Mouse (Mus musculus) CD4-positive, CD25-positive, alpha-beta regulatory T cell, adult 4 months (primary cell): ENCODE results near the gene Gm3854. TPM values are rescaled to one million over a fixed set of nuclear protein-coding genes. Genes with fewer than 3 reads are reported as not detected.
A peak's percentile ranks its signal among the peaks of the same experiment; 100 is the strongest.

Experiments
- ATAC-seq: one replicate; pipeline ENCODE4 v1.8.0; 2017
- polyA plus RNA-seq, 2 experiments: library from polyadenylated mRNA; unstranded; fragments of 100-300 nt; shearing (Covaris generic); gene quantifications; one replicate each; pipeline ENCODE4 v1.2.1; 2017

Gm3854 gene
- polyA plus RNA-seq, 2 experiments from 2014 or later, result 0.11 to 0.39 TPM

DNA sequence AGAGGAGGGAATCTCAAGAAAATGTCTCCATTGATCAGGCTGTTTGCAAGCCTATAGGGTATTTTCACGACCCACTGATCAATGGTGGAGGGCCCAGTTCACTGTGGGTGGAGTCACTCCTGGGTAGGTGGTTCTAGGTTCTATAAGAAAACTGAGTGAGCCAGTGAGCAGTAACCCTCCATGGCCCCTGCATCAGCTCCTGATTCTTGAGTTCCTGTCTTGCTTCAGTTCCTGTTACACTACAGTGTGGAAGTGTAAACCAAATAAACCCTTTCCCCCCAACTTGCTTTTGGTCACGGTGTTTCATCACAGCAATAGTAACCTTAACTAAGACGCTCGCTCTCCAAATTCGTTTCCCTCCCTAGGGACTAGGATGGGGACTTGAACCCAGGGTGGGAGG, 45.4 kb downstream of the Gm3854 start:
- no peak for ATAC-seq

DNA sequence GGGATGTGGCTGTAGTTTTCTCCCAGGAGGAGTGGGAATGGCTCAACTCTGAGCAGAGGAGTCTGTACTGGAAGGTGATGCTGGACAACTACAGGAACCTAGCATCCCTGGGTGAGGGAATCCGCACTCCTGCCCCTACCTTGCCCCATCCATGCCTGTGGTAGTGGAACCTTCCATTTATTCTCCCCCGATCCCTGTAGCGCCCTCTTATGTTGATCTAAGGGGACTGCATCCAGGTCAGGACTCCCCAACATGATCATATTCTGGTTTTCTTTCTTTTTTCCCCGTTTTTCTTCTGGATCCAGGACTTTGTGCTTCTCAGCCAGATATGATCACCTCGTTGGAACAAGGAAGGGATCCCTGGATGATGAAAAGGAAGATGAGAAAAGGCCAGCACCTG, 45.9 kb downstream of the Gm3854 start:
- ATAC-seq, result no peak

DNA sequence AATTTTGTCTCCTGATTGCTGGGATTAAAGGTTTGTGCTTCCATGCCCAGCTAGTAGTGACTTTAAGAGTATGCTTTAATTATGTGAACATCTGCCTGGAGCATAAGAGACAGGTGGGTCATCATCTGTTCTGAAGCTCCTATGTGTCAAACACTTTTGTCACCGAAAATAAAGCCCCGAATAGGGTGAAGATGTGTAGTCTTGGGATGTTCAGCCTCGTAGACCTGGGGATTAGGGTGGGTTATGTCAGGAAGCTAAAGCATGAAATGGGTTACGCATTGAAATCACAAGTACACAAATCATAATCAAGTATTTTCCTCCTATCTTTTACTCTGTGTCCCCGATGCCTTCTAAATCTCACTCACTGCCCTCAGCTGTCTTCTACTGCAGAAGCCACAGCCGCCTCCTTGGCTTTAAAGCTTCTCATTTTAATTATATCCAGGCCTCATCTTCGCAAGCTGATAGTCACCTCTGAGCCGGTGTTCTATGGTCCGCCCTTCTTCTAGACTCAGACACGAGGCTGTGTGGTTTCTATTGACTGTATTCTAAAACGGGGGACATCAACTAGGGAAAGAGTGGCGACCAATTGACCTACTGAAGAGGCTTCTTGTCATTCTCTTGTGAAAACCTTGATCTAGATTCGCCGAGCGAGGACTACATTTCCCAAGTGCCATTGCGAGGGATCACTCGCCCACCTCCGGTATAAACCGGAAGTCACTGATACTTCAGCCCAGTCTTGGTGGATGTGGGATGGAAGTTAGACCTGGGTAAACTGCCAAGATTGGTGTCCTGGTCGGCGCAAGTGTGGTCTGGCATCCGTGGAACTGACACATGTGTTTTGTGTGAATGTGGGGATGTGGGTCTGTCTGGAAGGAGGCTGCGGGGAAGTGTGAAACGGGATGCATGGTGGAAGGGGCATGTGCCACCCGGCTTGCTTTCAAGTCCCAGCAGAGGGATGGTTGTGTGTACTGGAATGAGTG, 54.7 kb downstream of the Gm3854 start, which contains the start of gene Smim17:
Smim17 (plus strand) TSS at position 720 of the 980 bp plus-strand sequence.
- ATAC-seq, result peak; percentile 99

Other genes with a start within 250 kb of the Gm3854 start
- gene Zfp787, start 187.8 kb upstream of the Gm3854 start, polyA plus RNA-seq, result 1 to 10 TPM; 6.7 to 6.9 TPM
- 10 to 100 TPM in 1 of 2 experiments, 1 to 10 TPM in 1; 5.6 to 10.6 TPM for gene Zfp444, start 171.5 kb upstream of the Gm3854 start, polyA plus RNA-seq
- gene Galp, start 146.7 kb upstream of the Gm3854 start, polyA plus RNA-seq, result not detected
- not detected for gene Zscan5b, start 121.5 kb upstream of the Gm3854 start, polyA plus RNA-seq
- gene Epp13, start 91.0 kb upstream of the Gm3854 start, polyA plus RNA-seq, result not detected
- 1 to 10 TPM; 6.4 to 7.6 TPM for gene Zfp667, start 57.2 kb upstream of the Gm3854 start, polyA plus RNA-seq
- gene Zfp583, start 12.5 kb upstream of the Gm3854 start, polyA plus RNA-seq, result 1 to 10 TPM in 1 of 2 experiments, under 1 TPM in 1; 0.94 to 1.4 TPM
- gene Zfp78, start 19.5 kb downstream of the Gm3854 start, polyA plus RNA-seq, result 1 to 10 TPM; 4.0 to 5.1 TPM
- gene Zfp28, start 39.5 kb downstream of the Gm3854 start, polyA plus RNA-seq, result 1 to 10 TPM; 4.0 to 5.5 TPM
- not detected for gene Smim17, start 55.0 kb downstream of the Gm3854 start, polyA plus RNA-seq
- not detected for gene Gm20715, start 66.5 kb downstream of the Gm3854 start, polyA plus RNA-seq
- gene Olfr1344, start 94.9 kb downstream of the Gm3854 start, polyA plus RNA-seq, result not detected
- under 1 TPM in 1 of 2 experiments, not detected in 1; 0.05 TPM for gene Olfr1336, start 112.4 kb downstream of the Gm3854 start, polyA plus RNA-seq
- not detected for gene Olfr1346, start 123.3 kb downstream of the Gm3854 start, polyA plus RNA-seq
- not detected for gene Olfr5, start 143.2 kb downstream of the Gm3854 start, polyA plus RNA-seq
- gene Olfr1347, start 156.0 kb downstream of the Gm3854 start, polyA plus RNA-seq, result not detected
- not detected for gene Olfr1348, start 165.0 kb downstream of the Gm3854 start, polyA plus RNA-seq
- gene Olfr1349, start 179.2 kb downstream of the Gm3854 start, polyA plus RNA-seq, result under 1 TPM in 1 of 2 experiments, not detected in 1; 0.09 TPM
- not detected for gene Olfr1350, start 221.1 kb downstream of the Gm3854 start, polyA plus RNA-seq